Mouse (Mus musculus): Measurements from ENCODE around the gene Pex10.

The Pex10 gene

GRCm38 (mm10) chr4:155093431-155094149 is 26.8 kb downstream of the Pex10 start:
- DNase-seq (ENCODE audit: low read depth): no peak

GRCm38 (mm10) chr4:155094565-155094964 is 27.7 kb downstream of the Pex10 start:
- DNase-seq (ENCODE audit: low read depth): peak; percentile 75

GRCm38 (mm10) chr4:155095238-155095900 is 28.6 kb downstream of the Pex10 start:
- peak; percentile 92 for DNase-seq (ENCODE audit: low read depth)

- no peak for DNase-seq (ENCODE audit: low read depth)
Observed at GRCm38 (mm10) chr4:155095967-155096366, 29.2 kb downstream of the Pex10 start.

GRCm38 (mm10) chr4:155097452-155097851 is 30.6 kb downstream of the Pex10 start:
- no peak for DNase-seq (ENCODE audit: low read depth)

- DNase-seq (ENCODE audit: low read depth): no peak
Observed at GRCm38 (mm10) chr4:155098572-155098971, 31.8 kb downstream of the Pex10 start.

- no peak for DNase-seq (ENCODE audit: low read depth)
Observed at GRCm38 (mm10) chr4:155107886-155108285, 41.1 kb downstream of the Pex10 start.

- no peak for DNase-seq (ENCODE audit: low read depth)
Observed at GRCm38 (mm10) chr4:155109471-155109870, 42.7 kb downstream of the Pex10 start.

- DNase-seq (ENCODE audit: low read depth): no peak
Observed at GRCm38 (mm10) chr4:155113766-155114410, 47.1 kb downstream of the Pex10 start.

GRCm38 (mm10) chr4:155116607-155117006 is 49.8 kb downstream of the Pex10 start:
- DNase-seq (ENCODE audit: low read depth): no peak

GRCm38 (mm10) chr4:155117396-155117978 is 50.7 kb downstream of the Pex10 start:
- no peak for DNase-seq (ENCODE audit: low read depth)

GRCm38 (mm10) chr4:155118278-155118677 is 51.5 kb downstream of the Pex10 start:
- DNase-seq (ENCODE audit: low read depth): no peak

- no peak for DNase-seq (ENCODE audit: low read depth)
Observed at GRCm38 (mm10) chr4:155120038-155120437, 53.2 kb downstream of the Pex10 start.

GRCm38 (mm10) chr4:155120583-155120982 is 53.8 kb downstream of the Pex10 start:
- no peak for DNase-seq (ENCODE audit: low read depth)

- DNase-seq (ENCODE audit: low read depth): no peak
Observed at GRCm38 (mm10) chr4:155121222-155121621, 54.4 kb downstream of the Pex10 start.
